In genomic region chr11:85524186-85524585, GRCm38 (mm10) we compare ENCODE assay signal across 8 mouse cellular contexts.
DNase-seq lines count a peak whose midpoint lies in the region; ATAC-seq and TF ChIP-seq lines count a peak whose summit lies in the region.

No protein-coding gene starts in this region.

- peak; percentile 2 to 13 for DNase-seq in CD8-positive naive resting alpha-beta T cell, adult 2 months (ENCODE audit: low read depth in 2 of 2, low spot score in 2 of 2)
- DNase-seq in cerebellum, adult 11-12 months = peak; percentile 75
- peak; percentile 58 for DNase-seq in forelimb bud, embryonic 11.5 days (ENCODE audit: low read depth, low spot score)
- DNase-seq in heart, postnatal 4 days = peak; percentile 79
- peak; percentile 72 to 75 for DNase-seq in layer of hippocampus, adult 2 months (ENCODE audit: low spot score in 2 of 2)
- peak; percentile 55 for DNase-seq in liver, postnatal 0 days
- peak; percentile 34 for DNase-seq in thymus, adult 2 months

- 35% methylated on average over 12 of the region's 12 CpGs for whole genome bisulfite sequencing in liver, postnatal 0 days (ENCODE audit: insufficient replicate concordance)
- 14% methylated on average over 12 of the region's 12 CpGs for WGBS in neural tube, embryonic 15.5 days
- 39% methylated on average over 12 of the region's 12 CpGs for WGBS in thymus, adult 2 months

- H3K4me3 ChIP-seq in layer of hippocampus, adult 2 months = peak overlapping the region; percentile 45
- H3K4me3 ChIP-seq in liver, postnatal 0 days (ENCODE audit: low read depth, low read length) = 0 out of 2 replicates have a peak overlapping the region, but pooled peaks have one; percentile 9
- peak overlapping the region; percentile 29 for H3K4me3 ChIP-seq in neural tube, embryonic 15.5 days (replicated peaks)
- H3K4me3 ChIP-seq in thymus, adult 2 months (ENCODE audit: control insufficient read depth, insufficient read depth, low read length) = no peak overlapping the region

- no peaks in the 10 kb centered on the region for H3K9me3 ChIP-seq in liver, postnatal 0 days (ENCODE audit: low read length)
- H3K9me3 ChIP-seq in neural tube, embryonic 15.5 days (replicated peaks) = no peaks in the 10 kb centered on the region

- no peak for ATAC-seq in liver, postnatal 0 days
- 0 out of 2 replicates have a peak, but pooled peaks have one; percentile 45 for ATAC-seq in neural tube, embryonic 15.5 days (ENCODE audit: low FRiP score)

- H3K27ac ChIP-seq in layer of hippocampus, adult 2 months = peak overlapping the region; percentile 43
- H3K27ac ChIP-seq in liver, postnatal 0 days (ENCODE audit: low read depth) = peak overlapping the region; percentile 64
- peak overlapping the region; percentile 20; the same call in 1 of the 2 replicates for H3K27ac ChIP-seq in neural tube, embryonic 15.5 days (replicated peaks)
- no peak overlapping the region for H3K27ac ChIP-seq in thymus, adult 2 months (ENCODE audit: control insufficient read depth, insufficient read depth, low read length)

- 0 out of 2 replicates have a peak, but pooled peaks cover 4% of the 10 kb centered on the region for H3K27me3 ChIP-seq in liver, postnatal 0 days (ENCODE audit: insufficient read depth, low read length)
- H3K27me3 ChIP-seq in neural tube, embryonic 15.5 days (replicated peaks) = peaks cover 20% of the 10 kb centered on the region
- no peaks in the 10 kb centered on the region for H3K27me3 ChIP-seq in thymus, adult 2 months (ENCODE audit: control insufficient read depth, insufficient read depth, low read length)

- no peak for TF ChIP-seq CTCF in layer of hippocampus, adult 2 months (conservative IDR thresholded peaks at IDR 0.05)
- no peak for TF ChIP-seq CTCF in liver, postnatal 0 days (IDR thresholded peaks at IDR 0.05; ENCODE audit: low read depth)
- no peak for TF ChIP-seq CTCF in thymus, adult 2 months (IDR thresholded peaks at IDR 0.05; ENCODE audit: borderline replicate concordance, control insufficient read depth, extremely low read depth, insufficient read depth, low read length, poor library complexity)

- no peak for TF ChIP-seq POLR2A in thymus, adult 2 months (IDR thresholded peaks at IDR 0.05; ENCODE audit: control insufficient read depth, extremely low read depth, insufficient read depth, low read length, poor library complexity)

- no peaks in the 10 kb centered on the region for H3K36me3 ChIP-seq in liver, postnatal 0 days (replicated peaks; ENCODE audit: insufficient read depth, low read length)
- no peaks in the 10 kb centered on the region for H3K36me3 ChIP-seq in neural tube, embryonic 15.5 days
- no peaks in the 10 kb centered on the region for H3K36me3 ChIP-seq in thymus, adult 2 months (ENCODE audit: control insufficient read depth, insufficient read depth, low read length)

- TF ChIP-seq EP300 in liver, postnatal 0 days (IDR thresholded peaks at IDR 0.05; ENCODE audit: low read depth) = no peak

- H3K4me1 ChIP-seq in liver, postnatal 0 days (ENCODE audit: insufficient read depth) = peaks cover 6% of the 10 kb centered on the region; the same call in 1 of the 2 replicates
- peaks cover 21% of the 10 kb centered on the region for H3K4me1 ChIP-seq in neural tube, embryonic 15.5 days
- no peaks in the 10 kb centered on the region; the same call in 1 of the 2 replicates for H3K4me1 ChIP-seq in thymus, adult 2 months (replicated peaks; ENCODE audit: control insufficient read depth, insufficient read depth, low read length)

- no peak overlapping the region for H3K9ac ChIP-seq in liver, postnatal 0 days (replicated peaks)
- peak overlapping the region; percentile 14; the same call in 1 of the 2 replicates for H3K9ac ChIP-seq in neural tube, embryonic 15.5 days (replicated peaks)

- H3K4me2 ChIP-seq in liver, postnatal 0 days (ENCODE audit: low read depth, low read length) = peak overlapping the region; percentile 47
- peak overlapping the region; percentile 62 for H3K4me2 ChIP-seq in neural tube, embryonic 15.5 days

Comparison
In these comparisons a context has a peak if more than half of its experiments do, and no peak if none do; other contexts are left out.
1. DNase-seq: peak in every context shown above with its lines; median percentile 79 in heart, postnatal 4 days; 75 in cerebellum, adult 11-12 months; 74 in layer of hippocampus, adult 2 months; 58 in forelimb bud, embryonic 11.5 days; 55 in liver, postnatal 0 days; 34 in thymus, adult 2 months; 8 in CD8-positive naive resting alpha-beta T cell, adult 2 months.